Mouse (Mus musculus): ENCODE measurements around the gene Tmem125.
"Not testable (repeated sequence)": the region's sequence is repeated elsewhere in the genome, so short reads cannot be mapped to it uniquely, and the experiment has no call there.

Tmem125 gene

GRCm38 (mm10) chr4:118537801-118538200 is 6.0 kb downstream of the Tmem125 start:
- no peak for DNase-seq (ENCODE audit: low spot score in 2 of 2)

- DNase-seq (ENCODE audit: low spot score in 2 of 2), result no peak
These were observed 8.2 kb downstream of the Tmem125 start for GRCm38 (mm10) chr4:118535610-118536009.

GRCm38 (mm10) chr4:118533605-118534004 is 10.2 kb downstream of the Tmem125 start:
- DNase-seq (ENCODE audit: low spot score in 2 of 2), result no peak

GRCm38 (mm10) chr4:118533156-118533555 is 10.7 kb downstream of the Tmem125 start:
- DNase-seq (ENCODE audit: low spot score in 2 of 2), result no peak

GRCm38 (mm10) chr4:118532663-118533062 is 11.2 kb downstream of the Tmem125 start:
- no peak for DNase-seq (ENCODE audit: low spot score in 2 of 2)

GRCm38 (mm10) chr4:118527720-118528119 is 16.1 kb downstream of the Tmem125 start:
- DNase-seq (ENCODE audit: low spot score in 2 of 2), result no peak

- DNase-seq (ENCODE audit: low spot score in 2 of 2), result no peak
These were observed 16.5 kb downstream of the Tmem125 start for GRCm38 (mm10) chr4:118527335-118527681.

GRCm38 (mm10) chr4:118526408-118527334 is 17.2 kb downstream of the Tmem125 start, which contains the start of gene 2610528J11Rik:
2610528J11Rik (plus strand) TSS chr4:118526999.
- no peak for DNase-seq (ENCODE audit: low spot score in 2 of 2)

- DNase-seq (ENCODE audit: low spot score in 2 of 2), result no peak
These were observed 18.1 kb downstream of the Tmem125 start for GRCm38 (mm10) chr4:118525779-118526178.

GRCm38 (mm10) chr4:118523976-118524375 is 19.9 kb downstream of the Tmem125 start:
- DNase-seq (ENCODE audit: low spot score in 2 of 2), result no peak

GRCm38 (mm10) chr4:118522248-118522647 is 21.6 kb downstream of the Tmem125 start:
- no peak for DNase-seq (ENCODE audit: low spot score in 2 of 2)

GRCm38 (mm10) chr4:118518208-118518607 is 25.6 kb downstream of the Tmem125 start:
- DNase-seq (ENCODE audit: low spot score in 2 of 2), result no peak

GRCm38 (mm10) chr4:118517497-118518146 is 26.2 kb downstream of the Tmem125 start:
- DNase-seq (ENCODE audit: low spot score in 2 of 2), result no peak

- no peak for DNase-seq (ENCODE audit: low spot score in 2 of 2)
These were observed 26.9 kb downstream of the Tmem125 start for GRCm38 (mm10) chr4:118516699-118517496.

- no peak for DNase-seq (ENCODE audit: low spot score in 2 of 2)
These were observed 34.8 kb downstream of the Tmem125 start for GRCm38 (mm10) chr4:118509050-118509449.

GRCm38 (mm10) chr4:118507171-118507570 is 36.7 kb downstream of the Tmem125 start:
- DNase-seq (ENCODE audit: low spot score in 2 of 2), result not testable (repeated sequence)

GRCm38 (mm10) chr4:118505551-118505950 is 38.3 kb downstream of the Tmem125 start:
- no peak for DNase-seq (ENCODE audit: low spot score in 2 of 2)

- no peak for DNase-seq (ENCODE audit: low spot score in 2 of 2)
These were observed 43.1 kb downstream of the Tmem125 start for GRCm38 (mm10) chr4:118500792-118501191.

- DNase-seq (ENCODE audit: low spot score in 2 of 2), result no peak
These were observed 43.6 kb downstream of the Tmem125 start for GRCm38 (mm10) chr4:118500171-118500724.

Data from spleen, postnatal 14 days (tissue).